Mouse (Mus musculus) adrenal gland, adult 8-10 months (tissue): Measurements from ENCODE around the gene Synpo2l. TPM values are rescaled to one million over a fixed set of nuclear protein-coding genes. Genes with fewer than 3 reads are reported as not detected.

Experiments used
- microRNA-seq, 2 experiments: library from miRNA; unstranded; fragments of <30 nt; microRNA quantifications; one replicate each; pipeline ENCODE4 v1.2.0; 2022
- total RNA-seq, 4 experiments: library from RNA; stranded (reverse); gene quantifications; 2 replicates each; pipeline ENCODE4 v1.2.4; 2022

Gene Synpo2l
- total RNA-seq, 4 experiments from 2014 or later, result 0.22 to 0.43 (median 0.41) TPM

Small RNA genes within 50 kb of the gene (microRNA-seq; reads per million reads assigned to microRNA genes)
- gene Mir6946, result 0.17 to 0.70 reads per million in 2 experiments

Other genes with a start within 250 kb of the Synpo2l start
- 1 to 10 TPM; 1.2 to 7.0 (median 1.8) TPM for gene Cfap70, start 216.1 kb downstream of the Synpo2l start, total RNA-seq
- gene Anxa7, start 188.2 kb downstream of the Synpo2l start, total RNA-seq, result 100 to 1,000 TPM; 118 to 129 (median 120) TPM
- gene Mss51, start 171.5 kb downstream of the Synpo2l start, total RNA-seq, result 1 to 10 TPM in 2 of 4 experiments, under 1 TPM in 2; 0.52 to 2.1 (median 1.1) TPM
- gene Ppp3cb, start 121.8 kb downstream of the Synpo2l start, total RNA-seq, result 10 to 100 TPM; 66.2 to 94.4 (median 73.4) TPM
- gene Usp54, start 27.3 kb downstream of the Synpo2l start, total RNA-seq, result 10 to 100 TPM; 18.3 to 22.1 (median 19.3) TPM
- 1 to 10 TPM in 1 of 4 experiments, not detected in 3; 1.2 TPM for gene Myoz1, start 11.8 kb downstream of the Synpo2l start, total RNA-seq
- 100 to 1,000 TPM; 124 to 167 (median 150) TPM for gene Sec24c, start 6.0 kb upstream of the Synpo2l start, total RNA-seq
- gene Fut11, start 26.6 kb upstream of the Synpo2l start, total RNA-seq, result 10 to 100 TPM; 18.7 to 22.5 (median 21.3) TPM
- gene Chchd1, start 34.7 kb upstream of the Synpo2l start, total RNA-seq, result 10 to 100 TPM; 59.4 to 79.8 (median 72.9) TPM
- 100 to 1,000 TPM; 111 to 197 (median 146) TPM for gene Zswim8, start 39.2 kb upstream of the Synpo2l start, total RNA-seq
- 10 to 100 TPM; 27.7 to 51.1 (median 34.4) TPM for gene Ndst2, start 66.2 kb upstream of the Synpo2l start, total RNA-seq
- gene Camk2g, start 125.7 kb upstream of the Synpo2l start, total RNA-seq, result 10 to 100 TPM; 63.3 to 74.9 (median 69.1) TPM
- gene Plau, start 168.3 kb upstream of the Synpo2l start, total RNA-seq, result 10 to 100 TPM; 22.1 to 48.3 (median 35.9) TPM